Mouse (Mus musculus) naive thymus-derived CD4-positive, alpha-beta T cell, adult 2 months (primary cell): ENCODE data around the gene Clps.
"Not testable (repeated sequence)": the region's sequence is repeated elsewhere in the genome, so short reads cannot be mapped to it uniquely, and the experiment has no call there.

ENCODE experiments used
- DNase-seq: peaks from one replicate; pipeline ENCODE4 v3.0.0-alpha.2; 2011; ENCODE audit warnings: low read depth

Clps gene

GRCm38 (mm10) chr17:28560598-28560997, at the start of gene Clps:
Gene Clps (minus strand): TSS chr17:28560766.
- DNase-seq: no peak

- no peak for DNase-seq
Observed at GRCm38 (mm10) chr17:28609543-28609942, 49.0 kb upstream of the Clps start.

- no peak for DNase-seq
Observed at GRCm38 (mm10) chr17:28601557-28602250, 41.1 kb upstream of the Clps start.

DNA sequence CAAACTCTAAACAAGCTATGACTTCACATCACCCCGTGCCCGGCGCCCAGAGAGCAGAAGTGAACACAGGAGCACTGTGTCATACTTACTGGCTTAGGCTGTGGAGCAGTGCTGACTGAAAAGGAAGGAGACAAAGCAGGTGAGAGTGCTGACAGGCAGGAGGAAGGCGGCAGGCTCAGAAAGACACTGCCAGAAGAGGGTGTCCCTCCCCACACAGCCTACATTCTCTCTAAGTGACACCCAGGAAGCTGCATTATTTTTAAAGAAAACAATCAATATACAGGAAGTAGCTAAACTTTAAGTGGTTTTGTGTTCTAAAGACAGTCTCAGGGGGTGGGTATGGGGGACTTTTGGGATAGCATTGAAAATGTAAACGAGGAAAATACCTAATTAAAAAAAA, 40.2 kb upstream of the Clps start:
- peak; percentile 55 for DNase-seq

DNA sequence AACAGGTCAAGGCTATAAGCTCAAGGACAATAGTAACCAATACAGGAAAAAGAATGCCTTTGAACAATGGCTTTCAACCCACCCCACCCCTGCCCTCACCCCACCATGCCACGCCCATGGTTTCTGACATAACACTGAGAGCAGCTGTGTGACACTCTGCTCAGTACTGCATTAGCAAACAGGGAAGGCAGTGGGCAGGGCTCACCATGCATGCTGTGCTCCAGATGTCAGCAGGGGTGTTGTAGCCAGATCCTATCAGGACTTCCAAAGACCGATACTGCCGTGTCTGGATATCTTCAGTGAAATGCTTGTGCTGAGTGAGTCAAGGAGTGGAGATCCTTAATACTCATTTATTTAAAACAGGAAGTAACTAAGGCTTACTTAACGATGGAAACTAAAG, 33.4 kb upstream of the Clps start:
- no peak for DNase-seq

- peak; percentile 88 for DNase-seq
Observed at GRCm38 (mm10) chr17:28592998-28593397, 32.4 kb upstream of the Clps start.

DNA sequence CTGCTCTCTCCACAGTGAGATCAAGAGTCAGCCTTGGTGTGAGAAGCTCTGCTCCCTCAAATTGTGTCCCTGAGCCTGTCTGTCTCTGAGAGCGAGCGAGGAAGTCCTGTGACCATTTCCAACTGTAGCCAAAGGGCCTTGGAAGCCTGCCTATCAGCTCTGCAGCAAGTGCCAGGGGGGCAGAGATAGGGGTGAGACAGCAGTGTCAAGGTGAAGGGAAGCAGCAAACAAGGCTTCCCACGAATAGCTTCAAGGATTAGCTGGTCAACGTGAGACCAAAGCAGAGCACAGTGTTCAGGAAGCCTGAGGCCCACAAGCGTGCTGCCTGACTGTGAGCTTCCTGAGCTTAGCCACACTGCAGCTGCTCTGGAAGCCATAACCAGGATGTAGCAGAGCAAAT, 30.9 kb upstream of the Clps start:
- no peak for DNase-seq

GRCm38 (mm10) chr17:28590596-28590995, 30.0 kb upstream of the Clps start:
- DNase-seq: no peak

DNA sequence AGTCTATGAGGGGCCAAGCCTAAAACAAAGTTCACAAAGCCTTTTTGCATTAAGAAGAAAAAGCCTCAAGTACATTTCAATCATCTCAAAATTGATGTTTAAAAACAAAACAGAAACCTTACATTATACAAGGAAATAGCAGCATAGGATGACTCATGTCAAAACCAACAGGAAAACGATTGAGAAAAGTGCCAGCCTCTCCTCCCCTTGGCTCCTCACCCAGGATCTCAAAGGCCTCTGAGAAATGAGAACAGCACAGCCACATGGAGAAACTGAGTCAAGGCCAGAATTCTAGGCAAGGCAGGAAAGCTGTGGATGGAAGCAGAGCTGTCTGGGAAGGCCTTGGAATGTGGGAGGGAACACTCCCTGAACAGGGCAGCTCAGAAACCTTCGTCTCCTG, 28.0 kb upstream of the Clps start:
- no peak for DNase-seq

- DNase-seq: no peak
Observed at GRCm38 (mm10) chr17:28586509-28586908, 25.9 kb upstream of the Clps start.

DNA sequence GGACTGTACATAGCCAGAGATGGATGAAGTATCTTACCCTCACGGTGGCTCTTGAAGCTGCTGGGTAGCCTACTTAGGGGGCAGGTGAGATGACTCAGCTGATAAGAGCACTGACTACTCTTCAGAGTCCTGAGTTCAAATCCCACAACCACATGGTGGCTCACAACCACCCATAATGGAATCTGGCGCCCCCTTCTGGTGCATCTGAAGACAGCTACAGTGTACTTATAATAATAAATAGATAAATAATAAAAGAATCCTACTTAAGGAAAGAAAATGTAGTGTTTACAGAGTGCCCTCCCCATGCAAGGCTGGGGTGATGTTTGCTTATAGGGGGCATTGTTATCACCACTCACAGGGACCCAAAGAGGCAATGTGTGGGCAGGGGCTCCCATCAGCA, 20.5 kb upstream of the Clps start:
- DNase-seq: no peak

GRCm38 (mm10) chr17:28580396-28580795, 19.8 kb upstream of the Clps start:
- peak; percentile 59 for DNase-seq

GRCm38 (mm10) chr17:28575244-28576125, 14.9 kb upstream of the Clps start, which contains the start of gene Lhfpl5:
Gene Lhfpl5 (plus strand): TSS chr17:28575641.
- DNase-seq: peak; percentile 68

GRCm38 (mm10) chr17:28572941-28573340, 12.4 kb upstream of the Clps start:
- no peak for DNase-seq

DNA sequence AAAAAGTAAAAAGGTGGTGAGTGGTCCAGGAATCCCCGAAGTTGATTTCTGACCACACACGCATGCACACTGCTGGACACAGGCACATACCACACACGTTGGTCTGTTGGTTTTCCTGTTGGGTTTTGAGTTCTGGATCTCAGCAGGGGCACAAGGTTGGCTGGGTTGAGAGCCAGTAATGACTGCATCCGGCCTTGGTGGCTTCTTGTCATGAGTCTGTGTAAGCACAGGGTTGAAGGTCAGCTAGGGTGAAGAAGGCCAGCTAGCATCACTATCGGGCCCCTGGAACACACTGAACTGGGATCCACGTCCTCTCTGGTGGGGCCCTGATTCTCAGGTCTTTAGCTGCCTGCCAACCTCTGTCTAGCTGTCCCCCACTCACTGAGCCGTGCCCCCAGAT, 12.0 kb upstream of the Clps start:
- no peak for DNase-seq

- no peak for DNase-seq
Observed at GRCm38 (mm10) chr17:28571868-28572267, 11.3 kb upstream of the Clps start.

- no peak for DNase-seq
Observed at GRCm38 (mm10) chr17:28567541-28567940, 7.0 kb upstream of the Clps start.

DNA sequence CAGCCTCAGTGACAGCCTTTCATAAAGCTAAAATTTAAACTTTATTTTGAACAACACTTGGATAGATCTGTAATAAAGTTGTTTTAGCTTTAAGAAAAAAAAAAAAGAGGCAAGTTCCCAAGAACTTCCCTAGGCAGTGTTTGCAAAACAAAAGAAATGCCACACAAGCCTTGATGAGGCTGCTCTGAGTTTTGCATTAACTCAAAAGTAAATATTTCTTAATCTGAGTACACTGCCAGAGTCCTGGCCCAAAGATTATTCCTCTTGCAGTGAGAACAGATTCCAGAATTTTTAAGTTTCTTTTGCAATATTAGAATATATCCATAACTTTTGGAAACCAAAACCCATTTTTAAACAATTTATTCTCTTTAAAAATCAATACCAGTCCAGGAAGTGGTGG, 4.6 kb upstream of the Clps start:
- DNase-seq: no peak

- DNase-seq: no peak
Observed at GRCm38 (mm10) chr17:28561613-28562012, 1.0 kb upstream of the Clps start.

- DNase-seq: no peak
Observed at GRCm38 (mm10) chr17:28557772-28558171, 2.8 kb downstream of the Clps start.

GRCm38 (mm10) chr17:28556635-28557396, 3.8 kb downstream of the Clps start:
- no peak for DNase-seq

DNA sequence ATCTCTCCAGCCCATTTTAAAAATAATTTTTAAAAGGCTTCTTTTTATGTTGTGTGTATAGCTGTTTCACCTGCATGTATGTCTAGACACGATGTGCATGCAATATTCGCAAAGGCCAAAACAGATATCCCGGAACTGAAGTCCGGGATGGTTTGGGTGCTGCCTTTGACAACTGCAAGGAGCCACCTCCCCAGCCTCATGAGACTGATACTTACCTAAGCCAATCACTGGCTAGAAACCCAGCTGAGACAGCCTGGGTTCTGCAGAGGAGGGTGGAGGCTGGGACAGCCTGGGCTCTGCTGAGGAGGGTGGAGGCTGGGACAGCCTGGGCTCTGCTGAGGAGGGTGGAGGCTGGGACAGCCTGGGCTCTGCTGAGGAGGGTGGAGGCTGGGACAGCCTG, 6.5 kb downstream of the Clps start:
- not testable (repeated sequence) for DNase-seq
